Mouse (Mus musculus): Measurements from ENCODE around the gene Nudt14.

Gene Nudt14

DNA sequence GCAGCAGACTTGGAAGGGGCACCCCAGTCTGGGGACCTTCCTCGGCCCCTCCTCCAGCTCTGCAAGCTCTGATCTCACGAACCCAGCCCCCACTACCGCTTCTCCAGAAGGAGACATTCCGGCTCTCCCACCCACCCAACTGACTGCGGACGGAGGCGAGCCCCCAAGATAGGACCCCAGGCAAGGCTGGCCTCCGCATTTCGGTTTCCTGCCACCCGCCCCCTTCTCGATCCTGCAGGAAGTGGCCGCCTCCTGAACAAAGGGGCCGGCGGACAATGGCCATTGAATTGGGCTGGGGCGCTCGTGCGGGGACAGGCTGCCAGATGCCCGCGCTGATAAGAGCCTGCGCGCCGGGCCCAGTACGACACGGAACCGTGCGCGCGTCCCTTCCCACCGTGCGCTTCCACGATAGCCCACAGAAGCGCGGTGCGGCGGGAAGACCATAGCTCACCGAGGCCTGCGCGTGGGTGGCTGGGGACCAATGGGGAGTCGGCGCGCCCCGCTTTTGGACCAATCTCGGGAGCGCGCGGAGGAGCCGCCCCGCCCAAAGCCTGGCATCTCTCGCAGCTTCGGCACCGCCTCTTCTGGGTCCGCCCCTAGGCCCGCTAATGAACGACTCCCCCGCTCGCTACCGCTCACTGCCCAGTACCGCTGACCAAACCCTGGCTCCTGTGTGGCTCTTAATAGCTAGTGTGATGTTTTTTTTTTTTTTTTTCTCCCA lies 8.3 kb upstream of the Nudt14 start:
- in situ Hi-C loops (cut with MboI), result no loop called here

GRCm38 (mm10) chr12:112947307-112947706 lies 5.4 kb upstream of the Nudt14 start:
- in situ Hi-C loops (cut with MboI), result no loop called here

GRCm38 (mm10) chr12:112943669-112944068 lies 1.7 kb upstream of the Nudt14 start:
- in situ Hi-C loops (cut with MboI), result no loop called here

DNA sequence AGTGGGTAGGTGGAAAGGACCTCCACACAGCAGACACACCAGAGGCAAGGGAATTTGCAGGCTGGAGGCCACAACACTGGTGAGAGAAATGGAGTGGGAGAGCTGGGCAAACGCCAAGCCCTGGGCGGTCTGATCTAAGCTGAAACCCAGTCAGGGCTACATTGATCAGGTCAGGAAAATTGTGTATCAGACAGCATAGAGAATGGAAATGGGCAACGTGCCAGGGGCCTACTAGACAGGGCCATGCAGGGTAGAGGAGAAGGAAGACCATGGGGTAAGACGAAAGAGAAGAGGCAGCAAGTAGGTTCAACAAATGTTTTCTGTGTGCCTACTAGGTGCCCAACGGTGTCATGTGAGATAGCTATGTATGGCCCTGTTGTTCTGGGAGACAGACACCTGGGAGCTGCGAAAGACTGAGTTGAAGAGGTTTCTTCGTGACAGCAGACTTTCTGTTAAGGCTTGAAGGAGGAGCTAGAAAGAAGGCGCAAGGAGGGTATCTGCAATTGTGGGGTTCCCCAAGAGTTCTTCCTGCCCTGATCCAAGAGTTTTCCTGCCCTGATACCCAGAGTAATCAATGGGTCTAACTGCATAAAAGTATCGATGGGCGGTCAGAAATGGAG lies 658 bp downstream of the Nudt14 start:
- in situ Hi-C loops (cut with MboI), result no loop called here

- in situ Hi-C loops (cut with MboI), result no loop called here
Measured at GRCm38 (mm10) chr12:112940710-112941109, 1.2 kb downstream of the Nudt14 start.

- in situ Hi-C loops (cut with MboI), result no loop called here
Measured at GRCm38 (mm10) chr12:112940238-112940637, 1.7 kb downstream of the Nudt14 start.

GRCm38 (mm10) chr12:112938873-112939565 lies 2.9 kb downstream of the Nudt14 start:
- in situ Hi-C loops (cut with MboI), result no loop called here

GRCm38 (mm10) chr12:112938366-112938765 lies 3.6 kb downstream of the Nudt14 start:
- in situ Hi-C loops (cut with MboI), result no loop called here

DNA sequence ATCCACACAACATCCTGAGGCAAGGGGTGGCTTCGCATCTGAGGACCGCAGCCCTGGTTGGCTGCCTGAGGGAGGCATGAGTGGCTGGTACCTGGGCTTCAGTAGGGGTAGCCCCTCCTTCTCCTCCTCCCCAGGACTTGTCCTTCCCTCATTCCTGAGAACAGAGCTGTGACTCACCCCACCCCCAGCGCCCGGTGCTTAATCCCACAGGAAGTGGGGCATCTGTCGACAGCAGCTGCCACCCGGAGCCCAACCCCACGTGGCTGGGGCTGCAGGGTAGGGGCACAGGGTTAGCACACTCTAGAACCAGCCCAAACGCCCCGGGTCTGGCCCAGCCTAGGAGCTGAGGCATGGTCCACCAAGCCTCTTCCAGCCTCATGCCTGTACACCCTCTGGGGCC lies 4.0 kb downstream of the Nudt14 start:
- in situ Hi-C loops (cut with MboI), result no loop called here

DNA sequence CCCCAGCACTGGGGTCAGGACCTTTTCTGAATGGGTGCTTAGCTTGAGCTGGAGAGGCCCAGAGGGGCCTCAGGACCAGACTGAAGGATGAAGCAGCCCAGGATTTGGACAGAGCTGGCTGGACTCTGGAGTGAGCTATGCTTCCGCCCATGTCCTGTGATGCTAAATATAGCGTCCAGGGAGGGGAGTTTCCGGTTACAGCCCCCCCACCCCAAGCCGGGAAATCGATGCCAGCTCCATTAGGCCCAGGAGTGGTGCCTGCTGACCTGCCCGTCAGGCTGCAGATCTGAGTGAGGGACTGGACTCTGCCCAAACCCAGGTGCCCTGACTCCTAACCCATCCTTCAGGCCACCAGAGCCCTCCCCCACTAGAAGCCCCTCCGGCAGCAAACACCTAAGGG lies 9.3 kb downstream of the Nudt14 start:
- in situ Hi-C loops (cut with MboI), result no loop called here

DNA sequence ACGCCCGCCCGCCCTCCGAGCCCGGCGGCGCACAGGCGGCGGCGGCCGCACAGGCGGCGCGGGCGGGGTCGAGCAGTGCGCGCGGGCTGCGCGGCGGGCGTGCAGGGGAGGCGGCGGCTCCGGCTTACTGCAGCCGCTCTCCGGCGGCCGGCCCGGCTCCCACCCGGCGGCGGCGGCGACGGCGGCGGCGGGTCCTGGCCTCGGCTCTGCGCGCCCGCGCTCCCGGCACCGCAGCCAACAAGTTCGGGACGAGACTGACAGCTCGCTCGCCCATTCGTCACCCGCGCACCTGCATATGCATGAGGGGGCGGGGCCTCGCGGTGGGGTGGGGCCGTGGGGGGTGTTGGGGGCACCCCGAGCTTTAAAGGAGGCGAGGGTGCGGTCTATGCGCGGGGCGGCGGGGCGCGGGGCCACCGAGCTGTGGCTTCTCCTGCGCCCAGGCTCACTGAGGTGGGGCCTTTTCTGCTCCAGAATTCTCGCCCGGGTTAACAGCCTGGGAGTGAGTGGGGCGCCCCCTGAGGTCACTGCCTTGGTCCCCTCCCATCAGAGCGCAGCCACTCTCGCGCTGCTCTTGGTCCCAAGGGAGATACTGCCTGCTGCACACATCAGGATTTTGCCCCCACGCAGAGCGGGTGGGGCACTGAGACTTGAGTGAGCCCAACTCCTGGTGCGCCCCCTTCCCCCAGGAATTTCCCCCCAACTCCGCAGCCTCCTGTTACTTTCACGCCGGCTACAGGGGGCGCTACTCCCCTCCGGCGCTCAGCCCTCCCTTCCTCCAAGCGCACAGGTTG lies 12.2 kb downstream of the Nudt14 start, which contains the start of gene Jag2:
TSS of gene Jag2 (minus strand) at position 215 of the 791 bp plus-strand sequence.
- in situ Hi-C loops (cut with MboI), result no loop called here

DNA sequence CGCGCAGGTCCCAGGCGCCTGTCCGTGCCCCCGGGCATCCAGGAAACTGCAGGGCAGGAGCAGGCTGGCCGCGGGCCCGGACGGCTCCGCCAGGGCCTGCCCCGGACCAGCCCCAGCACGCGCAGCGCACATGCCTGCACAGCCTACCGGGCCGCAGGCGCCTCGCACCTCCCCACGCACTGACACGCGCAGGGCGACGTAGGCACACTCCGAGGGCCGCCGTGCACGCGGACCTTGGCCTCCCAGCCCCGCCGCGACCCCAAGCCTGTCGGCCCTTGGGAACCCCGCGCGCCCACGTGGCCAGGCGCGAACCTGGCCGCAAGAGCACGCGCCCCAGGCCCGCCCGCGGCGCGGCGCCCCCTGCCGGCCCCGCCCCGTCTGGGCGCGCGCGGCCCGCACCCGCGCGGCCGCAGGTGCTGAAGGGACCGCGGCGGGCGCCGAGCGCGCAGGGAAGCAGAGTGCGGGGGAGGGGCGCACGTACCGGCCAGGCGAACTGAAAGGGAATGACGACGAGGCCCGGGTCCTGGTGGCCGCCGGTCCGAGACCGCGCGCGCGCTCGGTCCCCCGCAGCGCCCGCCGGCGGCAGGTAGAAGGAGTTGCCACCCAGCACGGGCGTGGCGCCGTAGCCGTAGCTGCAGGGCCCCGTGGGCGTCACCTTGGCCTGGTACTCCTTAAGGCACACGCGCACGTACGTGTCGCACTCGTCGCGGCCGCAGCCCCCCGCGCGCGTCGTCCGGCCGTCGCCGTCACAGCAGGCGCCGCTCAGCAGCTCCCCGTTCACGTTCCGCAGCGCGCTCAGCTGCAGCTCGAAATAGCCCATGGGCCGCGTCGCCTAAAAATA lies 13.3 kb downstream of the Nudt14 start:
- in situ Hi-C loops (cut with MboI), result no loop called here

DNA sequence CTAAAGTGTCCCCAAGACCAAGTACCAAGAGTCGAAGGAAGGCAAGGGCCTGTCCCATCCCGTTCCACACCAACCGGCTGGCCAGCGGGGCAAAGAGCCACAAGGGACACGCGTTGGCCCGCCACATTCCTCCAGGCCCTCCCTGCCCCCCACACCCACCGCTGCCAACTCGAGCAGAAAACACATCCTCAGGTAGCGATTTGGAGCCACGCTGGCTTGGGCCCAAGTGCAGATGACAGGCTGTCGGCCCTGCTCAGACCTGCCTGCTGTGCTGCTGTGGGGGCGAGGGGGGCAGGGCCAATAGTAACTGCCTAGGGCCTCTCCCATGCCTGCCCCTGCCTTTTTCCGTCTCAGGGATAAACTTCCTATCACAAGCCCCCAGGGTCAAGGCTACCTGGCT lies 14.7 kb downstream of the Nudt14 start:
- in situ Hi-C loops (cut with MboI), result no loop called here

DNA sequence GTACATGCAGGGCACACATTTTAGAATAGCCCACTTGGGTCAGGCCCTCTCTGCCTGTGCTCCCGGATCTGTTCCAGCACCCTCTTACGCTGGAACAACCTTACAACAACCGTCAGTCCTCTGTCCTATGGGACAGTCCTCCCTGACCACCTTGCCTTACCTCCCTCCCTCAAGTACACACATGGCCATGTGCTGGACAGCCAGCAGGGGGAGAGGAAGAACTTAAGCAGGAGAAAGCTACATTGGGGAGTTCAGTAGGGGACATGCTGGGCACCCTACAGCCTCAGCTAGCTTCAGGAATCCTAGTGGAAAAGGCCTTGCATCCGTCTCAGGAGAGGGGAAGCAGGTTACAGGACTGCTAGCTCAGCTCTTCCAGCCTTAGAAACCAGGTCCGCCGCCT lies 16.0 kb downstream of the Nudt14 start:
- in situ Hi-C loops (cut with MboI), result no loop called here

DNA sequence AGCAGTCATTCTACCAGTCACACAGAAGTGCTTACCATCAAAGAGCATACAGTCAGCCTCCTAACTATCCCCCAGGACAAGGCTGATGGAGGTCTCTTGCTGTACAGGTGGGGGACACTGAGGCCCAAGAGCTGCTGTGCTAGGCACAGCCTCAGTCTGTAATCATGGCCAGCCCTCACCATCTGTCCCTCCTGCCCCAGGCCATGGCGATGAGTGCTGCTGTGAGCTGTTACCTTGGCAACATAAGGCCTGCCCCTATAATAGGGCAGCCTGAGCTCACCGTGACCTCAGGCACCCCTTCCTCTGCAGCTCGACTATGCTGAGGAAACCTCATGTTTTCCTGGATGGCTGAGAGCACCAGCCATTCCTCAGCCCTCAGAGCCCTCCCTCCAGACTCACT lies 19.4 kb downstream of the Nudt14 start:
- in situ Hi-C loops (cut with MboI), result no loop called here

- in situ Hi-C loops (cut with MboI), result no loop called here
Measured at GRCm38 (mm10) chr12:112921518-112921917, 20.4 kb downstream of the Nudt14 start.

GRCm38 (mm10) chr12:112917906-112918305 lies 24.0 kb downstream of the Nudt14 start:
- in situ Hi-C loops (cut with MboI), result no loop called here

GRCm38 (mm10) chr12:112917486-112917885 lies 24.4 kb downstream of the Nudt14 start:
- in situ Hi-C loops (cut with MboI), result no loop called here

DNA sequence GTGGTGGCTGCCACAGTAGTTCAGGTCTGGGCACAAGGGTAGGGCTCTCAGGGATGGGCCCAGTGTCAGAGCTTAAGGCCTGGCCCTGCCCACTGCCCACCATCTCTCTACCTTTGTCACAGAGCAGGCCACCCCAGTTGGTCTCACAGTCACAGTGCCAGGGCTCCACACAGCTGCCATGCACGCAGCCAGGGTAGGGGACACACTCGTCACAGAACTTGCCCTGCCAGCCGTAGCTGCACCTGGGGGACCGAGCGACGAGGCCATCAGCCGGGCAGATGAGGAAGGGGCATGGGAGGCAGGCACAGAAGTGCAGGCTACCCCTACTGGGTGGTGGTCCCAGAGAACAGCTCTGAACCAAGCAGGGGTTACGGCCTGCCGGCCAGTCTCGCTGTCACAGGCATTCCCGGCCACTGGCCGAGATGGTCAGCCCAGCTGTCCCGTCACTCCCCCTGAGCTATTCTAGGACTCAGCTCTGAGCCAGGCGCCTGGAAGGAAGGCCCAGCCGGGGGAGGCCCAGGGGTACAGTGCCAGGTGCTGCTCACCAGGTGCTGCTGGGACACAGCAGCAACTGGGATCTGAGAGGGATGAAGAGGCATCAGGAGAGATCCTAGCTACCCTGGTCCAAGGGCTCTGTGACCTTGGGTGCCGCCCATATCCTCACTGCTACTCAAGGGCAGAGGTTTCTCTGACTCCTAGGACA lies 25.1 kb downstream of the Nudt14 start:
- in situ Hi-C loops (cut with MboI), result no loop called here

GRCm38 (mm10) chr12:112915587-112915986 lies 26.3 kb downstream of the Nudt14 start:
- in situ Hi-C loops (cut with MboI), result no loop called here

DNA sequence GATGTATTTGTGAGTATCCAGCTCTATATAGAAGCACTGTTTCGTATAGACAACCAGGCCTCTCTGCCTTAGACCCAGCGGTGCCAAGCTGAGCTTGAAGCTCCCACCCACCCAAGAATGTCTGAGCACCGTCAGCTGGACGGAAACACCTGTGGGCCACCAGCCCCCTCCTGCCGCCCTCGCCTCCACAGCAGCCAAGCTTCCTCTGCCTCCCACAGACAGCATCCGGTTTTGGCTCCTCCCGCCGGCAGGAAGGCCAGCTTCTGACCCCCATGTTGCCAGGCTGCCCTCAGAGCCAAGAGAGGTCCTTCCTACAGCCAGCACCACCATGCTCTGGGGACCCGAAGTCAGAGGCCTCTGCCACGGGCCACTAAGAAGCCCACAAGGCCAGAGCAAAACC lies 27.4 kb downstream of the Nudt14 start:
- in situ Hi-C loops (cut with MboI), result no loop called here
